Mouse (Mus musculus): ENCODE measurements around the gene Fntb. TPM values are rescaled to one million over a fixed set of nuclear protein-coding genes. Genes with fewer than 3 reads are reported as not detected.

Gene Fntb
- polyA plus RNA-seq, 1 experiment from 2014 or later, result 48.2 TPM

DNA sequence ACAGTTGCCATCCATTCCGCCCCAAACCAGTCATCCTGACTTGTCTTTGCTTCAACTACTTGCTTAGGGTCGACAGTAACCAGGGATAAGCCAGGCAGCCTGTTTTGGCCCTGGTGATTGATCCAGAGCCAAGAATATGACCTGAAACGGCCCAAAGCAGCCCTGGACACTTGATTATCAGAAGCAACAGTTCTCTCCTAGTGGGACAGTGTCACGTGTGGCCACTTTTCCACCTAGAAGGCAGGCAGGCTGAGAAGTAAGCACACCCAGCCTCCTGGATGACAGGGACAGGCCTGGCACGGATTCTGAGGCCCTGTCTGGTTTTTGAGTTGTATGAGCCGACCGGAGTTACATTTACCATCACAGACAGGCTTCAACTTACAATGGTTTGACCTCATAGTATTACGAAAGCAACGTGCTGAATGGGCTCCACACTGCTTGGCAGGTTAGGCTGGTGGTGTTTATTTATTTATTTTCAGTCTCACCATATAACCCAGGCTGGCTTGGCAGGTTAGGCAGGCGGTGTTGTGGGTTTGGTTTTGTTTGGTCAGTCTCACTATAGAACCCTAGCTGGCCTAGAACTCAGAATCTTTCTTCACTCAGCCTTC is 161.1 kb downstream of the Fntb start:
- Histone ChIP-seq H3K27ac (no peak overlapping the region), H3K9me3 (replicated peaks) (no peaks in the 10 kb centered on the region), H3K36me3 (no peaks in the 10 kb centered on the region), H3K4me1 (no peaks in the 10 kb centered on the region), H3K27me3 (ENCODE audit: low read depth, poor library complexity, severe bottlenecking) (no peaks in the 10 kb centered on the region), H3K4me3 (no peak overlapping the region)
- 83% methylated on average over 10 of the region's 10 CpGs for WGBS
- no peak for DNase-seq (ENCODE audit: low spot score)

DNA sequence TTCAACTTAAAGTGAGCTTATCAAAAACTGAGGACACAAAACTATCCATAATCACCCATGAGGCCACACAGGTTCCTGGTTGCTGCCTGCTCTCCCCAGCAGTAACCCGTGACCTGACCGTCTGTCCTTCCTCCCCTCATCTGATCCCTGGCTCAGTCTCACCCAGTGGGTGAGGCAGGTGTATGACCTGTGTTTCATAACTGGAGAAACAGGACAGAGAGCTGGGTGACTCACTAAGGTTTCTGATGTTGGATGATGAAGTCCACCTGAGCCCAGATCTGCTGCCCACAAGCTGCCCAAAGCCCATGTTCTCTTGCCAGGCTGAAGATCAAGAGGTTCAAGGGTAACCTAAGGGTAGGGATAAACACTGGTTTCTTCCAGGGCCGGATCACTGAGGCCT is 161.6 kb downstream of the Fntb start:
- Histone ChIP-seq H3K4me1 (peaks cover 2% of the 10 kb centered on the region; the same call in 1 of the 2 replicates), H3K4me3 (no peak overlapping the region), H3K27ac (no peak overlapping the region), H3K27me3 (ENCODE audit: low read depth, poor library complexity, severe bottlenecking) (no peaks in the 10 kb centered on the region), H3K36me3 (no peaks in the 10 kb centered on the region), H3K9me3 (replicated peaks) (no peaks in the 10 kb centered on the region)
- no peak for DNase-seq (ENCODE audit: low spot score)
- 77% methylated on average over 3 of the region's 3 CpGs for WGBS

DNA sequence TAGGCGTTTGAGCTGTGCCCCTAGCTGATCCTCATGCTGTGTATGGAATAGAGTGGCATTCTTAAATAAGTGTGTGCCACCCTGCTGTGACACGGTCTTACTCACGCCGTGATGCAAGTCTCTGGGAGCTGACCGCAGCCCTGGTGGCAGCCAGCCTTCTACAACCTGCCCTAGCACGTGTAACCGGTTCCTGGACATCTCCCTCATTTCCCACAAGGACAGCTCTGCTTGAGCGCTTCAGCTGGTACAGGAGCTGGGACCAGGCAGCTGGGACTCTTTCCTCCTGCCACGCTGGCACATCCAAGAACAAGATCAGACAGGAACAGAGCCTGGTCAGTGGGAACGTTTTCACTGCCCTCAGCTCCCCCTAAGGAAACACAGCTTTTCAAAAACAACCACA is 162.2 kb downstream of the Fntb start:
- DNase-seq (ENCODE audit: low spot score), result no peak
- 72% methylated on average over 10 of the region's 10 CpGs for WGBS

DNA sequence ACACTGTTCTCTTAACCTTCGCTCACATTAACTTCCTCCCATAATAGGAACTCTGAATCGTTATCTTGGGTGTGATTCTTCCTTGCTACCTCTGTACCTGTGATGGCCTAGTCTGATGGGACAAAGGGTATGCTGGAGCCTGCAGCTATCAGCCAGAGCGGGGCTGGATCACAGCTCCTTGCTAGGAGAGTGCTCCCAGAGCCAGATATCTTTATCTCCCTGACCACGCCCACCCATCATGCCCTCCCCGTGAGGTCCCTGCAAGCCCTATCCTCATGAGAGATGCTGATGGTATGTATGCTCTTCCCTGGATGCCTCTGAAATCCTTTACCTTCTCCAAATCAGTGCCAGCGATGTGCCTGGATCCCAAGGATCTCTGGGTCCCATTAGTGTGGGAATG is 164.8 kb downstream of the Fntb start:
- Histone ChIP-seq H3K36me3 (peaks cover 10% of the 10 kb centered on the region; the same call in 1 of the 2 replicates), H3K27ac (no peak overlapping the region), H3K4me3 (no peak overlapping the region), H3K9me3 (replicated peaks) (no peaks in the 10 kb centered on the region), H3K27me3 (ENCODE audit: low read depth, poor library complexity, severe bottlenecking) (no peaks in the 10 kb centered on the region), H3K4me1 (peaks cover 2% of the 10 kb centered on the region; the same call in 1 of the 2 replicates)
- 71% methylated on average over 6 of the region's 6 CpGs for WGBS
- no peak for DNase-seq (ENCODE audit: low spot score)

More for the DNA sequence above, 162.2 kb downstream of the Fntb start:
- Histone ChIP-seq H3K27me3 (ENCODE audit: low read depth, poor library complexity, severe bottlenecking) (no peaks in the 10 kb centered on the region), H3K4me1 (peaks cover 2% of the 10 kb centered on the region; the same call in 1 of the 2 replicates), H3K9me3 (replicated peaks) (no peaks in the 10 kb centered on the region), H3K4me3 (no peak overlapping the region), H3K36me3 (0 out of 2 replicates have a peak, but pooled peaks cover 4% of the 10 kb centered on the region), H3K27ac (no peak overlapping the region)

DNA sequence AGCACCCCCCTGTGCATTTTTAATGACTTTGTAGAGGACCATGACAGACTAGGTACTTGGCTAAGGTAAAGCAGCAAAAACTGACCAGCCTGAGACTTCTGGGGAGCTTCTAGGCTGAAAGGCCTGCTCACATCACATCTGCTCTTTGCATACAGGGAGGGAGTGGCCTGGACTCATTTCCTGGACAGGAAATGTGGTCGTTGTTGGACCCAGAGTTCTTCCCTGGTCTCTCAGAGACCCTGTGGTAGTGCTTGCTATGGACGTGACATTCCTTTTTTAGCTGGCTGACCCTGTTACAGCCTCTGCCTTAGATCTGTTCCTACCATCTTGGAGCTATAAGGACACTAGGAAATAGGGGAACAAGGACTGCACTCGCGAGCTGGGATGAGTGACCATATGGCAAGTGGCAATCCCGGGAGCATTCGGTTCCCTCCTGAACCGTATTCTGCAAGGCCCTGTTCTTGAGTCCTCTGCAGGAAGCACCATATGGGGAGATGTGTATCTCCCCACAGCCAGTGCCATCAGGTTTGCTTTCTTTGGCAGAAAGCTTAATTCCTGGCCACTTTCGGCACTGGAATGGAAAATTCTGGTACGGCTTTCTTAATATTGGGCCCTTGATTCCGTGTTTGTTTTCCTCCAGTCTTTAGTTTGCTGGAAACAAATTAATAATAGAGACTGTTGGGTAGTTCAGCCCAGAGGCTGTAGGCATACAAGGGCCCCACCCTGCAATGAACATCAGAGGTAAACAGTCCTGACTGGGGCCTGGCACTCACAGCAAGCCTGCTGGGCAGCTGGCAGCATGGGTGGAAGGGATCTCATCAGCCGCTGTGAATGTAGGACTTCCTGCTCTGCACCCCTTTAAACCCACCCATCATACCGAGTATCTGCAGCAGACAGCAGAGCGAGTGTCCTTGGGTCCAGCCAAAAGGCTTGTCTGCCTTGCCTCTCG is 166.6 kb downstream of the Fntb start:
- no peak for DNase-seq (ENCODE audit: low spot score)
- Histone ChIP-seq H3K27ac (no peak overlapping the region), H3K27me3 (ENCODE audit: low read depth, poor library complexity, severe bottlenecking) (no peaks in the 10 kb centered on the region), H3K36me3 (peaks cover 28% of the 10 kb centered on the region), H3K9me3 (replicated peaks) (no peaks in the 10 kb centered on the region), H3K4me3 (no peak overlapping the region), H3K4me1 (peaks cover 2% of the 10 kb centered on the region; the same call in 1 of the 2 replicates)
- 72% methylated on average over 14 of the region's 14 CpGs for WGBS

DNA sequence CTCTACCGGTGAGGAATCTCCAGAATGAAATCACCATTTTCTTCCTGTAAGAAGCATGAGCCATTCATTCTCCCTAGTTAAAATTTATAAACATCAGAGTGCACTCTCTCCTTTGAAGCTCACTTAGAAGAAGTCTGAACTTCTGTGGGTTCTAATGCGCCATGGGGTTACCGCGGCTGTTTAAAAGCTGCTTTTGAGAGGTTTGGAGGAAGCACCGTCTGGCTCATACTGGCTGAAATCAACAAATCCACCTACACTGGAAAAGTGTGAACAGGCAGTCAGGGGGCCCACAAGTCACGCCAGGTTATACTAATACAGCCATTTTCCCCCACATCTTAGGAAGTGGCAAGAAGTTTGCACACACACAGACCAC is 167.3 kb downstream of the Fntb start:
- Histone ChIP-seq H3K36me3 (peaks cover 35% of the 10 kb centered on the region), H3K27me3 (ENCODE audit: low read depth, poor library complexity, severe bottlenecking) (no peaks in the 10 kb centered on the region), H3K4me1 (peaks cover 2% of the 10 kb centered on the region; the same call in 1 of the 2 replicates), H3K27ac (no peak overlapping the region), H3K4me3 (no peak overlapping the region), H3K9me3 (replicated peaks) (no peaks in the 10 kb centered on the region)
- DNase-seq (ENCODE audit: low spot score), result no peak
- WGBS, result 85% methylated on average over 6 of the region's 6 CpGs

DNA sequence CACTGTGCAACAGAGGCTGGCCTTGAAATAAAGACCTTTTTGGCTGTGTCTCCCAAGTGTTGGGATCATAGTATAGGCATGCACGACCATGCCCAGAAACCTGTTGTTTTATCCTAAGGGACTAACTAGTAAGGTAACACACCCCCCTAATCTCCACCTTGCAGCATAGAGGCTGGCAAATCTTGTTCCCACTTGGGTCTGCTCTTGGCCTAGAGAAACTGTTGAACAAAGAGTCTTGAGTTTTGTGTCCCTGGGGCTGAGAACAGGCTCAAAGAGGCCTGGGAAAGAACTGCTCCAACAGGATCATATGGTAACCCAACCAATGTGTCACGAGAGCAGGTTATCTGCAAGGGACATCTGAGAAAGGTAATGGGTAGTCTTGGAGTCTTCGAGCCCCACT is 169.0 kb downstream of the Fntb start:
- H3K4me1 ChIP-seq, result peaks cover 2% of the 10 kb centered on the region; the same call in 1 of the 2 replicates
- H3K27ac ChIP-seq, result no peak overlapping the region
- WGBS, result 91% methylated on average over 3 of the region's 3 CpGs
- no peaks in the 10 kb centered on the region for H3K27me3 ChIP-seq (ENCODE audit: low read depth, poor library complexity, severe bottlenecking)
- H3K36me3 ChIP-seq, result peaks cover 53% of the 10 kb centered on the region
- H3K4me3 ChIP-seq, result no peak overlapping the region
- H3K9me3 ChIP-seq (replicated peaks), result no peaks in the 10 kb centered on the region
- DNase-seq (ENCODE audit: low spot score), result no peak

DNA sequence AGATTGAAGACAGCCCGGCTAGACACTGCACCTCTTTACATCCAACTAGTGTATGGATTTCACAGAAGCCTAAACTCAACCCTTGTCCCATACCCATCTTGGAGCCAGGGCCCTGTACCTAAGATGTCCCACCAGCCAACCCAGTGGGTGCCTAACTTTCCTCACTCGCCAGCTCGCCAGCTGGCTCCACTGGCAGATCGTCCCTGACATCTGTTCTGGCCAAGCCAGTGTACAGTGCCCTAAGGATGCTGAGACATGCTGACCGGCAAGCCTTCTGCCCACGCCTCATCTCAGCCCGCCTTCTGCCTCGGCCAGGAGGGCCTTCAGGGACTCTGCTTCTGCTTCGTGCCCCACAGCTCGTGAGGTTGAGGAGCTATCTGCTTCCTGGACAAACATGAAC is 170.8 kb downstream of the Fntb start:
- WGBS, result 94% methylated on average over 10 of the region's 10 CpGs
- no peak for DNase-seq (ENCODE audit: low spot score)
- Histone ChIP-seq H3K9me3 (replicated peaks) (no peaks in the 10 kb centered on the region), H3K4me3 (no peak overlapping the region), H3K36me3 (peaks cover 70% of the 10 kb centered on the region), H3K27ac (no peak overlapping the region), H3K27me3 (ENCODE audit: low read depth, poor library complexity, severe bottlenecking) (no peaks in the 10 kb centered on the region), H3K4me1 (peaks cover 2% of the 10 kb centered on the region; the same call in 1 of the 2 replicates)

DNA sequence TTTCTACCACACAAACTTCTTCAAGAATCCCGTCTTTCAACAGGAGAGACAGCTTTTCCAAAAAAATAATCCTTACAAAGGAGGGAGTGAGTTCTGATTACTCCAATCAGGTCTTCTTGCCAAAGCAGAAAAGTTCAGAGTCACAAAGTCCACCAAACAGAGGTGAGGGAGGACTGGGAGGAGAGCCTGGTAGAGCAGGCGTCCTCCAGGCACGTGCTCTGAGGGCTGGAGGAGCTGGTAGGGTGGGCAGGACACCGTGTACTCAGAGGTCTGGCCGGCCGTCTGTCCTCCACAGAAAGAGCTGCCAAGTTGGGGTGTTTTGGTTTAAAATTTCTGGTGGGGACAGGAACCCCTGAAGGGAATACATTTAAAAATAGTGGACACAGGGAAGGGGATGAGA is 172.6 kb downstream of the Fntb start:
- Histone ChIP-seq H3K27me3 (ENCODE audit: low read depth, poor library complexity, severe bottlenecking) (no peaks in the 10 kb centered on the region), H3K4me1 (peaks cover 5% of the 10 kb centered on the region), H3K27ac (no peak overlapping the region), H3K36me3 (peaks cover 84% of the 10 kb centered on the region), H3K9me3 (replicated peaks) (no peaks in the 10 kb centered on the region), H3K4me3 (no peak overlapping the region)
- 93% methylated on average over 6 of the region's 6 CpGs for WGBS
- DNase-seq (ENCODE audit: low spot score), result no peak

DNA sequence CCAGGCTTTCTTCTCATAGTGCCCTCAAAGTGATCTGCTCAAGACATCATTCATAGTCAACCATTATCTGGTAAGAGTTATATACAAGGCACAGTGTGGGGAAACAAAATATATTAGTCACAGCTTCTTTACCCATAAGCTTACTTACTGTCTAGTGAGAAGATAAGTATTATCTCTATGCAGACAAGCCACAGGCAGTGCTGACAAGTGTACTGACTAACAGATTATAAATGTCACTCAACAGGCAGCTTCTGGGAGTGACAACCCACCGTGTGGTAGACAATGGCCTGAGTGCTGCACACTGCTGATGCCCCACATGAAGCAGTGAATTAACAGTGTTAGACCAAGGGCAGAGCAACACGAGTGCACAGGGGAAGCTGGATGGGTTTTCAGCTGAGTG is 176.1 kb downstream of the Fntb start:
- WGBS, result 84% methylated on average over 2 of the region's 2 CpGs
- H3K36me3 ChIP-seq, result peaks cover 100% of the 10 kb centered on the region

DNA sequence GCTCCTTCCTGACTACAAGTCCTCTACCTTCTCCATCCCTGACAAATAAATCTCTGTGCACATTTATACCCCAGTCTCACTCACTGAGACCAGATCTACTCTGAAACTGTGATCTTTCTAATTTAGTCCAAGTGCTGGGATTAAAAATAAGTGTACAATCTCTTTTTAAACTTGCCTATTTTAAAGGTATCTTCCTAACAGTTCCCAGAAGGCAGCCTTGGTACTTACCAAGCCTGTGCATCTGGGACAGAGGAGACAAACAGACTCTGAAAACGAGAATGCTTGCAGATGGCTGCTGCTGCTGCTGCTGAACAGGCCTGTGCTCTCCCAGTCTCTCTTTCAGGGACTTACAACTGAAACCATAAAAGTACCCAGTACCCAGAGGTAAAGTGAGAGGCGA is 177.1 kb downstream of the Fntb start:
- no peak for DNase-seq (ENCODE audit: low spot score)
- no peak overlapping the region for H3K4me3 ChIP-seq
- peaks cover 7% of the 10 kb centered on the region for H3K4me1 ChIP-seq
- peaks cover 99% of the 10 kb centered on the region for H3K36me3 ChIP-seq
- 73% methylated on average over 2 of the region's 2 CpGs for WGBS
- no peak overlapping the region for H3K27ac ChIP-seq
- no peaks in the 10 kb centered on the region for H3K9me3 ChIP-seq (replicated peaks)
- H3K27me3 ChIP-seq (ENCODE audit: low read depth, poor library complexity, severe bottlenecking), result no peaks in the 10 kb centered on the region

More for the DNA sequence above, 176.1 kb downstream of the Fntb start:
- no peak overlapping the region for H3K27ac ChIP-seq
- H3K4me3 ChIP-seq, result no peak overlapping the region
- no peaks in the 10 kb centered on the region for H3K9me3 ChIP-seq (replicated peaks)
- no peaks in the 10 kb centered on the region for H3K27me3 ChIP-seq (ENCODE audit: low read depth, poor library complexity, severe bottlenecking)
- DNase-seq (ENCODE audit: low spot score), result no peak
- peaks cover 7% of the 10 kb centered on the region for H3K4me1 ChIP-seq

DNA sequence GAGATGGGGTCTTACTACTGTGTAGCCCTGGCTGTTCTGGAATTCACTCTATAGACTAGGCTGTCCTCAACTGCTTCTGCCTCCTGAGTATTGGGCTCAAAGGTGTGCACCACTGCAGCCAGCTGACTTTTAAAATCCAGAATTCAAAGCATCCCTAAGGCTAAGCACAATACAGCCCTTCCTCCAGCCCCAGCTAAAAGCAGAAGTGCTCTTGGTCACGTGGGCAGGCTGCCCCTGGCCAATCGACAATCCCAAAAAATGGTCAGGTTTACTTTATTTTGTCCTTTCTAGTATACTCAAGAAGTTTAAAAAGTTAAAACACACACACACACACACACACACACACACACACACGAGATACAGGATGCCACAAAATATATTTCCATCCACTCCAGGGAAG is 177.7 kb downstream of the Fntb start:
- DNase-seq (ENCODE audit: low spot score), result no peak
- Histone ChIP-seq H3K27ac (no peak overlapping the region), H3K4me1 (peaks cover 7% of the 10 kb centered on the region), H3K4me3 (no peak overlapping the region), H3K36me3 (peaks cover 99% of the 10 kb centered on the region), H3K27me3 (ENCODE audit: low read depth, poor library complexity, severe bottlenecking) (no peaks in the 10 kb centered on the region), H3K9me3 (replicated peaks) (no peaks in the 10 kb centered on the region)
- WGBS, result 88% methylated on average over 3 of the region's 3 CpGs

DNA sequence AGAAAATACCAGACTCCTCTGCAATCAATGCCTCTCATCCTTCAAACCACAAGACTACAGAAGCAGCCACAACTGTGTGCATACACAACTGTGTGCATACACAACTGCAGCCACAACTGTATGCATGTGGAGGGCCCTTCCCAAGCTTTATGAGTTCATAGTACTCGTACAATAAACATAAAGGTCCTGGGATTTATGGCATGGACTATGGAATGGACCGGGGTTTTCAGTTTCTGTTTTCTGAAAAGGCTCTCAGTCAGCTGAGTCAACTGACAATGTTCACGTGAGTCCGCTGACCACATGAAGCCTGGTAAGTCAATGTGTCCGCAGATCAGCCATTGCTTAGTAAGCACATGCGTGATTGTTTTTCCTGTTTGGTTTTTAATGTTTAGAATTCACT is 178.1 kb downstream of the Fntb start:
- no peak overlapping the region for H3K4me3 ChIP-seq

More for the DNA sequence above, 178.1 kb downstream of the Fntb start:
- DNase-seq (ENCODE audit: low spot score), result no peak
- peaks cover 99% of the 10 kb centered on the region for H3K36me3 ChIP-seq
- H3K27ac ChIP-seq, result no peak overlapping the region
- peaks cover 7% of the 10 kb centered on the region for H3K4me1 ChIP-seq
- H3K9me3 ChIP-seq (replicated peaks), result no peaks in the 10 kb centered on the region
- no peaks in the 10 kb centered on the region for H3K27me3 ChIP-seq (ENCODE audit: low read depth, poor library complexity, severe bottlenecking)
- 94% methylated on average over 6 of the region's 6 CpGs for WGBS

Data from limb, embryonic 10.5 days (tissue).